In genomic region chr12:69288699-69289098, GRCm38 (mm10) we compare ENCODE assay signal across 17 mouse cellular contexts. TPM values are rescaled to one million over a fixed set of nuclear protein-coding genes. Genes with fewer than 3 reads are reported as not detected.
DNase-seq lines count a peak whose midpoint lies in the region; ATAC-seq lines count a peak whose summit lies in the region.
"Had no signal": no experiment of that assay in that cellular context is flagged by ENCODE, and none has a peak within 500 bp of the region (broad histone marks: within the 10 kb centered on the region; RNA-seq: fewer than 3 reads in every experiment).

No protein-coding gene starts in this region.

- peak; percentile 34 for ATAC-seq in CD4-positive, CD25-positive, alpha-beta regulatory T cell, adult 4 months
- ATAC-seq: forebrain, embryonic 13.5 days; forebrain, embryonic 16.5 days; hindbrain, postnatal 0 days; intestine, embryonic 15.5 days had no signal

- intact Hi-C loops in heart, postnatal 36 days (cut with DNase I): no loop called here

- DNase-seq in heart, adult 11 months: peak; percentile 34
- DNase-seq in heart, postnatal 36 days: no peak
- DNase-seq in induced T-regulatory cell, adult 2 months (ENCODE audit: low read depth): peak; percentile 34
- DNase-seq in thymus, postnatal 14 days: no peak
- no peak for DNase-seq in ovary, postnatal 36 days (ENCODE audit: low spot score)
- DNase-seq: adrenal gland, postnatal 10 days; adrenal gland, postnatal 36 days; cerebellum, adult 18-20 months; cerebellum, adult 9-10 months; cerebellum, postnatal 14 days; gastrocnemius, postnatal 10 days; gastrocnemius, postnatal 36 days had no signal

RNA-seq across cellular contexts. Expression of gene Klhdc2, which starts 7.8 kb away (rescaled TPM):
- total RNA-seq in heart, postnatal 36 days (2021): 100 to 1,000 TPM; 105 to 110 TPM
- polyA plus RNA-seq in CD4-positive, CD25-positive, alpha-beta regulatory T cell, adult 4 months (2017; shearing (Covaris generic)): 10 to 100 TPM; 12.2 to 14.3 TPM

RNA-seq across cellular contexts. Expression of gene Klhdc1, which starts 47.7 kb away (rescaled TPM):
- total RNA-seq in heart, postnatal 36 days (2021): 10 to 100 TPM; 35.7 to 37.2 TPM
- 10 to 100 TPM; 15.1 to 20.3 TPM for polyA plus RNA-seq in CD4-positive, CD25-positive, alpha-beta regulatory T cell, adult 4 months (2017; shearing (Covaris generic))

Comparison
In these comparisons a context has a peak if more than half of its experiments do, and no peak if none do; other contexts are left out.
1. DNase-seq: peak in heart, adult 11 months (single experiment) and induced T-regulatory cell, adult 2 months (single experiment); none in heart, postnatal 36 days (0 of 2), thymus, postnatal 14 days (single experiment) and ovary, postnatal 36 days (single experiment).